Comparison of ENCODE assay signal across 20 mouse cellular contexts in the genomic region with DNA sequence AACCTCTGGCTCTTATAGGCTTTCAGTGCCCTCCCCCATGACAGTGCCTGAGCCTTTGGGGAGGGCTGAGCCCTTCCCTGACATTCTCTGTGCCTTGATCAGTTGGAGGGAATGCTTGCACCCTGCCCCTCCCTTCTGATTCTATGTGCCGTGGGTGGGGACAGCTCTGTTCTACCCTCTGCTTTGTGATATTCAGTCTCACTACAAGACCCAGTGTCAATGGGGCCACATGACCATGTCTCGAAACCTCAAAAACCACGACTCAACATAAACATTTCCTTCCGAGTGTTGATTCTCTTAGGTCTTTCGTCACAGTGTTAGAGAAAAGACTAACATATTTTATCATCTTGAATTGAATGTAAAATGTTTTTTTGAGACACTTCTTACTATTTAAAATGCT.
DNase-seq lines count a peak whose midpoint lies in the region; ATAC-seq lines count a peak whose summit lies in the region.
"Had no signal": no experiment of that assay in that cellular context is flagged by ENCODE, and none has a peak within 500 bp of the region (broad histone marks: within the 10 kb centered on the region; RNA-seq: fewer than 3 reads in every experiment).

No protein-coding gene starts in this region.

- WGBS in midbrain, embryonic 11.5 days: 85% methylated on average over 5 of the region's 5 CpGs
- WGBS in midbrain, embryonic 10.5 days: 90% methylated on average over 5 of the region's 5 CpGs

- no peak overlapping the region for H3K4me2 ChIP-seq in midbrain, embryonic 11.5 days
- H3K4me2 ChIP-seq: forebrain, embryonic 15.5 days; hindbrain, embryonic 12.5 days; intestine, embryonic 15.5 days; neural tube, embryonic 13.5 days; stomach, embryonic 15.5 days had no signal

- H3K27ac ChIP-seq in midbrain, embryonic 11.5 days (ENCODE audit: low read depth, low read length): no peak overlapping the region
- H3K27ac ChIP-seq in midbrain, embryonic 10.5 days (replicated peaks): no peak overlapping the region
- H3K27ac ChIP-seq: forebrain, embryonic 15.5 days; hindbrain, embryonic 12.5 days; intestine, embryonic 15.5 days; neural tube, embryonic 13.5 days; stomach, embryonic 15.5 days had no signal

- no peaks in the 10 kb centered on the region for H3K4me1 ChIP-seq in midbrain, embryonic 11.5 days (ENCODE audit: control insufficient read depth, insufficient read depth, low read length)
- H3K4me1 ChIP-seq in midbrain, embryonic 10.5 days: no peaks in the 10 kb centered on the region
- H3K4me1 ChIP-seq in megakaryocyte, embryonic 14.5 days: peaks cover 7% of the 10 kb centered on the region
- H3K4me1 ChIP-seq: forebrain, embryonic 15.5 days; hindbrain, embryonic 12.5 days; intestine, embryonic 15.5 days; stomach, embryonic 15.5 days had no signal

- H3K27me3 ChIP-seq in midbrain, embryonic 11.5 days (ENCODE audit: control insufficient read depth, insufficient read depth, low read length): no peaks in the 10 kb centered on the region
- H3K27me3 ChIP-seq in midbrain, embryonic 10.5 days (ENCODE audit: low read depth, poor library complexity, severe bottlenecking): no peaks in the 10 kb centered on the region
- no peaks in the 10 kb centered on the region for H3K27me3 ChIP-seq in megakaryocyte, embryonic 14.5 days (replicated peaks)
- H3K27me3 ChIP-seq: CH12.LX; forebrain, embryonic 15.5 days; hindbrain, embryonic 12.5 days; intestine, embryonic 15.5 days; neural tube, embryonic 13.5 days; stomach, embryonic 15.5 days had no signal

- ATAC-seq in midbrain, embryonic 11.5 days (ENCODE audit: low FRiP score): no peak
- ATAC-seq: forebrain, embryonic 15.5 days; intestine, embryonic 15.5 days had no signal

- no peak overlapping the region for H3K4me3 ChIP-seq in midbrain, embryonic 11.5 days (ENCODE audit: low read depth, low read length)
- H3K4me3 ChIP-seq in midbrain, embryonic 10.5 days: no peak overlapping the region
- peak overlapping the region; percentile 28 for H3K4me3 ChIP-seq in megakaryocyte, embryonic 14.5 days (replicated peaks)
- H3K4me3 ChIP-seq: erythroblast, embryonic 14.5 days; forebrain, embryonic 15.5 days; hindbrain, embryonic 12.5 days; intestine, embryonic 15.5 days; neural tube, embryonic 13.5 days; stomach, embryonic 15.5 days had no signal

- DNase-seq in midbrain, embryonic 11.5 days (ENCODE audit: low spot score, missing footprints): peak; percentile 59
- DNase-seq in midbrain, embryonic 10.5 days (ENCODE audit: low spot score): no peak
- peak; percentile 10 for DNase-seq in CD4-positive helper T cell, adult 2 months (ENCODE audit: low read depth, low spot score)
- peak; percentile 42 to 44 for DNase-seq in CD8-positive naive resting alpha-beta T cell, adult 2 months (ENCODE audit: low read depth in 2 of 2, low spot score in 2 of 2)
- DNase-seq in ovary, adult 18-20 months (ENCODE audit: low spot score): no peak
- no peak for DNase-seq in right cerebral cortex, postnatal 36 days (ENCODE audit: low spot score in 2 of 2)
- DNase-seq: cerebellum, adult 2 months; gastrocnemius, postnatal 25 days; kidney, adult 9 months; kidney, postnatal 25 days; liver; lung, postnatal 10 days had no signal

- no peaks in the 10 kb centered on the region for H3K36me3 ChIP-seq in midbrain, embryonic 11.5 days (ENCODE audit: control insufficient read depth, insufficient read depth, low read length)
- no peaks in the 10 kb centered on the region for H3K36me3 ChIP-seq in midbrain, embryonic 10.5 days
- no peaks in the 10 kb centered on the region for H3K36me3 ChIP-seq in megakaryocyte, embryonic 14.5 days (replicated peaks; ENCODE audit: low read length)
- H3K36me3 ChIP-seq: forebrain, embryonic 15.5 days; hindbrain, embryonic 12.5 days; intestine, embryonic 15.5 days; neural tube, embryonic 13.5 days; stomach, embryonic 15.5 days had no signal

- H3K9me3 ChIP-seq in midbrain, embryonic 11.5 days (ENCODE audit: control insufficient read depth, low read length): no peaks in the 10 kb centered on the region
- no peaks in the 10 kb centered on the region for H3K9me3 ChIP-seq in midbrain, embryonic 10.5 days (replicated peaks)
- peaks cover 39% of the 10 kb centered on the region for H3K9me3 ChIP-seq in megakaryocyte, embryonic 14.5 days
- H3K9me3 ChIP-seq: forebrain, embryonic 15.5 days; hindbrain, embryonic 12.5 days; intestine, embryonic 15.5 days; stomach, embryonic 15.5 days had no signal

- no peak overlapping the region for H3K9ac ChIP-seq in midbrain, embryonic 11.5 days (ENCODE audit: low read length)
- H3K9ac ChIP-seq: forebrain, embryonic 15.5 days; hindbrain, embryonic 12.5 days; intestine, embryonic 15.5 days; neural tube, embryonic 13.5 days; stomach, embryonic 15.5 days had no signal

Comparison
In these comparisons a context has a peak if more than half of its experiments do, and no peak if none do; other contexts are left out.
1. DNase-seq: peak in midbrain, embryonic 11.5 days (single experiment), CD4-positive helper T cell, adult 2 months (single experiment) and CD8-positive naive resting alpha-beta T cell, adult 2 months (2 of 2); none in midbrain, embryonic 10.5 days (single experiment), ovary, adult 18-20 months (single experiment) and right cerebral cortex, postnatal 36 days (0 of 2).